Mouse (Mus musculus): Measurements from ENCODE around the gene 4930407I10Rik. TPM values are rescaled to one million over a fixed set of nuclear protein-coding genes. Genes with fewer than 3 reads are reported as not detected.

Gene 4930407I10Rik
- polyA plus RNA-seq, 1 experiment: not detected

DNA sequence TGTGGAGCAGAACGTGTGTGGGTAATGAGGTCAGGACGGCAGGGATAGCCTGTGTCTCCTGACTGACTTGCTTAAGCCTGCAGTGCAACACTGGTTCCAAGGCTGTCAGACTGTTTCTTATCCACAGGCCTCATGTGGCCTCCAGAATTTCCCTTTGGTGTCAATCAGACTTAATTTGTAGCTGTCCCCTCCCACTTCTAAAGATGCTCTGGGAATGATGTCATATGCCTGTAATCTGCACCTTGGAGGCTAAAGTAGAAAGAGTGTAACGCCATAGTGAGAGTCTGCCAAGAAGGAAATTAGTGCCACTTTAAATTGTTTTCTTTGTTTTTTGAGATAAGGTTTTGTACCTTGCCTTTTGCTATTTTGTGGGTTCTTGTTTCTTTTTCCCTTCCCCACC lies 39.7 kb upstream of the 4930407I10Rik start:
- Histone ChIP-seq H3K27ac (ENCODE audit: control insufficient read depth, insufficient read depth, low read depth, low read length, poor library complexity) (no peak overlapping the region), H3K4me3 (replicated peaks; ENCODE audit: control insufficient read depth, low read depth, low read length) (no peak overlapping the region), H3K4me1 (ENCODE audit: control insufficient read depth, insufficient read depth, low read length) (no peaks in the 10 kb centered on the region; the same call in 1 of the 2 replicates)
- WGBS: 64% methylated on average over 3 of the region's 3 CpGs
- TF ChIP-seq CTCF (IDR thresholded peaks at IDR 0.05; ENCODE audit: control insufficient read depth, insufficient read depth, low read length): no peak
- TF ChIP-seq POLR2A (IDR thresholded peaks at IDR 0.05; ENCODE audit: borderline replicate concordance, control insufficient read depth, low read depth, low read length): no peak

GRCm38 (mm10) chr15:82022535-82023088 lies 36.3 kb upstream of the 4930407I10Rik start:
- 40% methylated on average over 13 of the region's 13 CpGs for WGBS
- Histone ChIP-seq H3K4me1 (ENCODE audit: control insufficient read depth, insufficient read depth, low read length) (no peaks in the 10 kb centered on the region; the same call in 1 of the 2 replicates), H3K4me3 (replicated peaks; ENCODE audit: control insufficient read depth, low read depth, low read length) (peak overlapping the region; percentile 16), H3K27ac (ENCODE audit: control insufficient read depth, insufficient read depth, low read depth, low read length, poor library complexity) (peak overlapping the region; percentile 67)
- no peak for TF ChIP-seq CTCF (IDR thresholded peaks at IDR 0.05; ENCODE audit: control insufficient read depth, insufficient read depth, low read length)
- TF ChIP-seq POLR2A (IDR thresholded peaks at IDR 0.05; ENCODE audit: borderline replicate concordance, control insufficient read depth, low read depth, low read length): 0 out of 2 replicates have a peak, but pooled peaks have one; percentile 14

GRCm38 (mm10) chr15:82023965-82024635 lies 34.9 kb upstream of the 4930407I10Rik start:
- TF ChIP-seq CTCF (IDR thresholded peaks at IDR 0.05; ENCODE audit: control insufficient read depth, insufficient read depth, low read length): no peak
- 68% methylated on average over 6 of the region's 6 CpGs for WGBS
- Histone ChIP-seq H3K27ac (ENCODE audit: control insufficient read depth, insufficient read depth, low read depth, low read length, poor library complexity) (no peak overlapping the region), H3K4me1 (ENCODE audit: control insufficient read depth, insufficient read depth, low read length) (no peaks in the 10 kb centered on the region; the same call in 1 of the 2 replicates), H3K4me3 (replicated peaks; ENCODE audit: control insufficient read depth, low read depth, low read length) (no peak overlapping the region)

GRCm38 (mm10) chr15:82027276-82027675 lies 31.7 kb upstream of the 4930407I10Rik start:
- 75% methylated on average over 7 of the region's 7 CpGs for WGBS
- TF ChIP-seq CTCF (IDR thresholded peaks at IDR 0.05; ENCODE audit: control insufficient read depth, insufficient read depth, low read length): no peak
- TF ChIP-seq POLR2A (IDR thresholded peaks at IDR 0.05; ENCODE audit: borderline replicate concordance, control insufficient read depth, low read depth, low read length): no peak
- Histone ChIP-seq H3K4me1 (ENCODE audit: control insufficient read depth, insufficient read depth, low read length) (no peaks in the 10 kb centered on the region; the same call in 1 of the 2 replicates), H3K27ac (ENCODE audit: control insufficient read depth, insufficient read depth, low read depth, low read length, poor library complexity) (peak overlapping the region; percentile 62), H3K4me3 (replicated peaks; ENCODE audit: control insufficient read depth, low read depth, low read length) (no peak overlapping the region)

DNA sequence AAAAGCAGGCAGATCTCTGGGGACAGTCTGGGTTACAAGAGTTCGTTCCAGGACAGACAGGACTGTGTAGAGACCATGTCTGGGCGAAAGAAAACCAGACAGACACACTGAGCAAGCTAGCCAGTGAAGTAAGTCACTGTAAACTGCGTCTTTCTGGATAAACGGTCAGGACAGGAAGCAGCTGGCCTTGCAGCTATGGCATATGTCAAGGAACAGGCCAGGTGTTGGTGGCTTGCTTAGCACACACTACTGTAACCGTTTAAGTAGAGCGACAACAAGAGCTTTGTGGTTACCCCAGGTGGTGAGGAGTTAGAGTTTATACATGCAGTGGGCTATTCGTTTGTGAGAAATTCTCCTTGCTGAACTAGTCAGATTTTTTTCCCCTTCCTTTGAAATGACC lies 31.2 kb upstream of the 4930407I10Rik start:
- H3K4me3 ChIP-seq (replicated peaks; ENCODE audit: control insufficient read depth, low read depth, low read length): no peak overlapping the region
- 42% methylated on average over 7 of the region's 7 CpGs for WGBS
- no peaks in the 10 kb centered on the region; the same call in 1 of the 2 replicates for H3K4me1 ChIP-seq (ENCODE audit: control insufficient read depth, insufficient read depth, low read length)
- TF ChIP-seq POLR2A (IDR thresholded peaks at IDR 0.05; ENCODE audit: borderline replicate concordance, control insufficient read depth, low read depth, low read length): no peak
- TF ChIP-seq CTCF (IDR thresholded peaks at IDR 0.05; ENCODE audit: control insufficient read depth, insufficient read depth, low read length): no peak
- peak overlapping the region; percentile 62 for H3K27ac ChIP-seq (ENCODE audit: control insufficient read depth, insufficient read depth, low read depth, low read length, poor library complexity)

- no peaks in the 10 kb centered on the region; the same call in 1 of the 2 replicates for H3K4me1 ChIP-seq (ENCODE audit: control insufficient read depth, insufficient read depth, low read length)
- TF ChIP-seq CTCF (IDR thresholded peaks at IDR 0.05; ENCODE audit: control insufficient read depth, insufficient read depth, low read length): no peak
- no peak for TF ChIP-seq POLR2A (IDR thresholded peaks at IDR 0.05; ENCODE audit: borderline replicate concordance, control insufficient read depth, low read depth, low read length)
- WGBS: 75% methylated on average over 7 of the region's 7 CpGs
- H3K4me3 ChIP-seq (replicated peaks; ENCODE audit: control insufficient read depth, low read depth, low read length): no peak overlapping the region
- no peak overlapping the region for H3K27ac ChIP-seq (ENCODE audit: control insufficient read depth, insufficient read depth, low read depth, low read length, poor library complexity)
Observed at GRCm38 (mm10) chr15:82032386-82032785, 26.6 kb upstream of the 4930407I10Rik start.

GRCm38 (mm10) chr15:82033762-82034161 lies 25.2 kb upstream of the 4930407I10Rik start, which contains the start of gene Desi1:
Gene Desi1 (minus strand): TSS chr15:82033862.
- TF ChIP-seq POLR2A (IDR thresholded peaks at IDR 0.05; ENCODE audit: borderline replicate concordance, control insufficient read depth, low read depth, low read length) (no peak), CTCF (IDR thresholded peaks at IDR 0.05; ENCODE audit: control insufficient read depth, insufficient read depth, low read length) (no peak)
- no peak within 1 kb of the TSS for H3K4me3 ChIP-seq (replicated peaks; ENCODE audit: control insufficient read depth, low read depth, low read length)
- no peaks in the 10 kb centered on the region; the same call in 1 of the 2 replicates for H3K4me1 ChIP-seq (ENCODE audit: control insufficient read depth, insufficient read depth, low read length)
- H3K27ac ChIP-seq (ENCODE audit: control insufficient read depth, insufficient read depth, low read depth, low read length, poor library complexity): no peak within 1 kb of the TSS
- 91% methylated on average over 4 of the region's 4 CpGs for WGBS

DNA sequence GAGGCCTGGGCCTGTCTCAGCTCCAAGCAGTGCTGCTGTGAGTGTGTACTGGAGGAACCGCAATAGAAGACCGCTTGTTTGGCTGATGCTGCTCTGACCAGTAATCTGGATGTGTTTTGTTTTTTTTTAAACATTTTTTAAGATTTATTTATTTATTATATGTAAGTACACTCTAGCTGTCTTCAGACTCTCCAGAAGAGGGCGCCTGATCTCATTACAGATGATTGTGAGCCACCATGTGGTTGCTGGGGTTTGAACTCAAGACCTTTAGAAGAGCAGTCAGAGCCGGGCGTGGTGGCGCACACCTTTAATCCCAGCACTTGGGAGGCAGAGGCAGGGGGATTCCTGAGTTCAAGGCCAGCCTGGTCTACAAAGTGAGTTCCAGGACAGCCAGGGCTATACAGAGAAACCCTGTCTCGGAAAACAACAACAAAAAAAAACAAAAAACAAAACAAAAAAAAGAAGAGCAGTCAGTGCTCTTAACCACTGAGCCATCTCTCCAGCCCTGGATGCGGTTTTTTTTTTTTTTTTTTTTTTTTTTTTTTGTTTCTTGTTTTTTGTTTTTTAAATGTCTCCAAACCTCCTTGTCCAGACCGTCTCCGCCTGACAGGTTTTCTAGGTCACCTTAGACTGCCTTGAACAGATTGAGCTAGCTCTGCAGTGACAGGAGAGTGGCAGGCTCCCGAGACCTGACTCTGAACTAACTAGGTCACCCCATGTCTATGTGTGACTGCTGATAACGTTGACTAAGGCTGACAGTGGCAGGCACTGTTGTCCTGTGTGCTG lies 22.9 kb upstream of the 4930407I10Rik start:
- 71% methylated on average over 12 of the region's 12 CpGs for WGBS
- Histone ChIP-seq H3K4me1 (ENCODE audit: control insufficient read depth, insufficient read depth, low read length) (no peaks in the 10 kb centered on the region), H3K4me3 (replicated peaks; ENCODE audit: control insufficient read depth, low read depth, low read length) (no peak overlapping the region), H3K27ac (ENCODE audit: control insufficient read depth, insufficient read depth, low read depth, low read length, poor library complexity) (no peak overlapping the region)
- TF ChIP-seq POLR2A (IDR thresholded peaks at IDR 0.05; ENCODE audit: borderline replicate concordance, control insufficient read depth, low read depth, low read length) (no peak), CTCF (IDR thresholded peaks at IDR 0.05; ENCODE audit: control insufficient read depth, insufficient read depth, low read length) (no peak)

Measured in bone marrow, adult 2 months (tissue).